Mouse (Mus musculus) heart, embryonic 13.5 days (tissue): Measurements from ENCODE around the gene Prkn. TPM values are rescaled to one million over a fixed set of nuclear protein-coding genes. Genes with fewer than 3 reads are reported as not detected.

Experiments used
- ATAC-seq: fragments of 200-750 bp; cut with Nextera tagmentation; 2 replicates; pipeline ENCODE4 v1.8.0; 2017; ENCODE audit warnings: moderate TSS enrichment; ENCODE audit not compliant: insufficient number of reproducible peaks, low FRiP score, low TSS enrichment; ENCODE audit errors: extremely low read depth
- H3K27ac ChIP-seq: fragments of 300-500 bp; sonication (generic); replicated peaks from 2 replicates; pipeline ENCODE4 v1.5.1; 2015; ENCODE audit warnings: moderate library complexity, mild to moderate bottlenecking, inconsistent platforms
- H3K27me3 ChIP-seq: fragments of 300-500 bp; sonication (generic); replicated peaks from 2 replicates; pipeline ENCODE4 v1.6.1; 2015; ENCODE audit warnings: mild to moderate bottlenecking, inconsistent platforms
- H3K36me3 ChIP-seq: fragments of 300-500 bp; sonication (generic); 2 replicates; pipeline ENCODE4 v1.6.1; 2015; ENCODE audit warnings: mild to moderate bottlenecking, inconsistent platforms
- H3K4me1 ChIP-seq: fragments of 300-500 bp; sonication (generic); 2 replicates; pipeline ENCODE4 v1.6.1; 2015; ENCODE audit warnings: inconsistent platforms
- H3K4me2 ChIP-seq: fragments of 300-500 bp; sonication (generic); 2 replicates; pipeline ENCODE4 v1.6.1; 2015; ENCODE audit warnings: inconsistent platforms, mild to moderate bottlenecking, moderate library complexity
- H3K4me3 ChIP-seq: fragments of 300-500 bp; sonication (generic); 2 replicates; pipeline ENCODE4 v1.5.1; 2015; ENCODE audit warnings: moderate library complexity, mild to moderate bottlenecking, inconsistent platforms
- H3K9ac ChIP-seq: fragments of 300-500 bp; sonication (generic); 2 replicates; pipeline ENCODE4 v1.6.1; 2015; ENCODE audit warnings: inconsistent platforms, mild to moderate bottlenecking, moderate library complexity
- H3K9me3 ChIP-seq: fragments of 300-500 bp; sonication (generic); 2 replicates; pipeline ENCODE4 v1.6.1; 2016; ENCODE audit warnings: inconsistent platforms
- WGBS: fragments of 180-500 bp; shearing (Covaris S2); methylation state at CpG from one replicate; pipeline ENCODE4 v1.1.7; 2015; ENCODE audit warnings: mixed read lengths; 5-methylcytosine and 5-hydroxymethylcytosine counted together
- polyA plus RNA-seq: library from polyadenylated mRNA; unstranded; fragments of >200 nt; fragmentation: Nextera tagmentation; extraction: Ambion mirVana; gene quantifications from 2 replicates; pipeline ENCODE4 v1.2.1, GENCODE M21; 2015

Gene Prkn
- polyA plus RNA-seq, 1 experiment from 2014 or later, result 1.8 TPM

DNA sequence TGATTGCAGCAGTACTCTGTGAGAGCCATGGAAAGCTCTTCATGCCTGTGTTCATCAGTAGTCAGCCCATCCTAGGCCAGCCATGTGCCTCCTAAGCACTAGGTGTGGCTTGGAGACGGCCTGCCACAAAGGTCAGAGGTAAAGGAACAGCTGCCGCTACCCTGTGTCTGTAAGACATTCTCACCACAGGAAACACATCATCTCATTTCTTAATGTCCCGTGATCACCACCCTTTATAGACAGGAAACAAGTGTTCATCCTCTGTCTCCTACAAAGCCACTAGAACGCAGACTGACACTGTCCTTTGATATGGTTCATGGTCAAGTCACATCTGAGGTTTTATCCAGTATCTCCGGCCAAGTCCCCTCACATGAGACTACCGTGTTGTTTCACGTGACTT, 698.6 kb downstream of the Prkn start:
- Histone ChIP-seq H3K27ac (no peak overlapping the region), H3K4me1 (no peaks in the 10 kb centered on the region), H3K9me3 (no peaks in the 10 kb centered on the region), H3K4me3 (no peak overlapping the region), H3K27me3 (no peaks in the 10 kb centered on the region), H3K36me3 (no peaks in the 10 kb centered on the region), H3K9ac (no peak overlapping the region), H3K4me2 (no peak overlapping the region)
- ATAC-seq, result no peak
- WGBS, result 83% methylated on average over 7 of the region's 7 CpGs

DNA sequence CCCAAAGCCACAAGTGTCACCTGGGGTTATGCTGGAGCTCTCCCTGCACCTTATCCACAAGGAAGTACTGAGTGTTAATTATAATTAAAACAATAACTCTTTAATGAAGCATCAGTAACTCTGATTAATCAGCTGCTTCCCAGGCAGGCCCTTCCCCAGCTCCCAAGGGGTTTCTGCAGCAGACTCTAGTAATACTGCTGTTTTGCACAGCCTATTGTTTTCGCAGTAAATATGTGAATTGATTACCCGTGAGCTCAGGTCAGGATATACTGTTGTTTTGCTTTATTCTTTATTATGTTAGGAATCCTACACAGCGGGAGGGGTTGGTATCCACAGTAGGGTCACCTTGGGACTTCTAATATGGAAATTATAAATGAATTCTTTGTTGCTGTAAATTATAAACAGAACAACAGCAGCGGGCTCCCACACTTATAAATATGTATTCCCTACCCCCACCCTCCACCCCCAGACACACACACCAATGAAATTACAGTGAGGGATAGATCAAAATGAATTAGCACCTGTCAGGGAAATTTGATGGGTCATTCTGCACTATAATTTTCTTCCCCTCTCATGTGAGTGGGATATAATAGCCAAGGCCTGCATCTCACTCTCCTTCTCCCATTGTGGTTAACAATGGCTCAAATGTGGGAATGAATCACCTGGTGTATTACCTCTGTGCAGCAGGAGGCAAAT, 701.9 kb downstream of the Prkn start:
- no peaks in the 10 kb centered on the region for H3K27me3 ChIP-seq
- 69% methylated on average over 4 of the region's 4 CpGs for WGBS
- no peaks in the 10 kb centered on the region for H3K9me3 ChIP-seq
- no peak overlapping the region for H3K4me2 ChIP-seq
- H3K4me1 ChIP-seq, result no peaks in the 10 kb centered on the region
- no peak overlapping the region for H3K27ac ChIP-seq
- no peak overlapping the region for H3K4me3 ChIP-seq
- no peak overlapping the region for H3K9ac ChIP-seq
- no peak for ATAC-seq
- H3K36me3 ChIP-seq, result no peaks in the 10 kb centered on the region

DNA sequence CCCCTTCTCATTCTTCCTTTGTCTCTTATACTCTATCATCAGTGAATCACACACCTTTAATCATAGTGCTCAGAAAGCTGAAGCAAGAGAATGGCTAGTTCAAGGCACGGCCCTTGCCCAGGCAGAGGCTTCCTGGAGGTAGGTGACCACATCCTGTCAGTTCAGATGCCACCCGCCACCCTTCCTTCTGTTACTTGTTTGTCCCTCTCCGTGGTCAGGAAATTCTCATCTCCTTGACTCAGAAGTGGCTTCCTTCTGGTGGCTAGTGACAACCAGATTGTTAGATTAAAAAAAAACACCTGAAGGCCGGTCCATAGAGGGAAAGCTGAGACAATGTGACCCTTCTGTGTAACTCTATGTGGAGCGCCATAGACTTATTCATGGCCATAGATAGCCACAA, 710.4 kb downstream of the Prkn start:
- Histone ChIP-seq H3K27ac (no peak overlapping the region), H3K4me1 (no peaks in the 10 kb centered on the region), H3K9ac (no peak overlapping the region), H3K36me3 (no peaks in the 10 kb centered on the region), H3K4me2 (no peak overlapping the region), H3K27me3 (no peaks in the 10 kb centered on the region), H3K4me3 (no peak overlapping the region), H3K9me3 (no peaks in the 10 kb centered on the region)
- ATAC-seq, result no peak
- 69% methylated on average over 5 of the region's 5 CpGs for whole genome bisulfite sequencing

DNA sequence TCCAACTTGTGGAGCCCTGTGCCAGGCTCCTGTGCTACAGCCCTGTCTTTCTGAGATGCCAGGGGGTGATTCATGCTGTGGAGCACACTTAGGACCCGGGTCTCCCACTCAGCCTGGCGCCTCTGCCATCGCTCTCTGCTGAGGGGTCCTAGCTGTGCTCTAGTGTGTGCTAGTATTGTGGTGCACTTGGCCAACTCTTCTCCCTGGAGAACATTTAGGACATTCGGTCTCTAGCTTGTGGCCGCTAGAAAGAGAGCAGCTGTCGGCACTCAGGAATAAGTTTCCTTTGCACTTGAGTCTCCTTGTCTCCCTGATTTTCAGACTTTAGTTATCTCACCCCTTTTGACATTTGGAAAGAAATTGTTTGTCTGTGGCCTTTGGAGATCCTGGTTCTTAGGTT, 725.5 kb downstream of the Prkn start:
- Histone ChIP-seq H3K4me1 (no peaks in the 10 kb centered on the region), H3K9me3 (no peaks in the 10 kb centered on the region), H3K9ac (no peak overlapping the region), H3K4me2 (no peak overlapping the region), H3K36me3 (no peaks in the 10 kb centered on the region), H3K27ac (no peak overlapping the region), H3K4me3 (no peak overlapping the region), H3K27me3 (no peaks in the 10 kb centered on the region)
- ATAC-seq, result no peak
- WGBS, result 64% methylated on average over 6 of the region's 6 CpGs

DNA sequence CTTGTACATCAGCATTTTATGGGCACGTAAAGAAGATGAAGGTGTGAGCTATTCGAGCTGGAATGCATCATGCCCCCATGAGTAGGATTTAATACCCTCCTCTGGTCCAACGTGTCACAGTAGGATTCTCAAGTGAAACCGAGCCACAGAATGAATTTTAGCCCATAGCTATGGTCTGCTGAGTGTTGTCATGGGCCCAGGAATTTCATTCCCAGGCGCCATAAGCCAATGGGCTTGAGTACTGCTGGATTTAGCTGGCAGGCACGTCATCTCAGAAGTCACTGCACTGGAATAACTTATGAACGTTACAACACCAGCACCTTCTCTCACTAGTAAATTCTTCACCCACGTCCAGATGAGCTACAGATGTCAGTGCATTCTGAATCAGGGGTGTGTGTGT, 730.2 kb downstream of the Prkn start:
- no peaks in the 10 kb centered on the region for H3K27me3 ChIP-seq
- ATAC-seq, result no peak
- WGBS, result 64% methylated on average over 8 of the region's 8 CpGs
- H3K4me2 ChIP-seq, result no peak overlapping the region
- no peaks in the 10 kb centered on the region for H3K4me1 ChIP-seq
- no peaks in the 10 kb centered on the region for H3K36me3 ChIP-seq
- H3K9me3 ChIP-seq, result no peaks in the 10 kb centered on the region
- H3K4me3 ChIP-seq, result no peak overlapping the region
- H3K27ac ChIP-seq, result no peak overlapping the region
- H3K9ac ChIP-seq, result no peak overlapping the region

DNA sequence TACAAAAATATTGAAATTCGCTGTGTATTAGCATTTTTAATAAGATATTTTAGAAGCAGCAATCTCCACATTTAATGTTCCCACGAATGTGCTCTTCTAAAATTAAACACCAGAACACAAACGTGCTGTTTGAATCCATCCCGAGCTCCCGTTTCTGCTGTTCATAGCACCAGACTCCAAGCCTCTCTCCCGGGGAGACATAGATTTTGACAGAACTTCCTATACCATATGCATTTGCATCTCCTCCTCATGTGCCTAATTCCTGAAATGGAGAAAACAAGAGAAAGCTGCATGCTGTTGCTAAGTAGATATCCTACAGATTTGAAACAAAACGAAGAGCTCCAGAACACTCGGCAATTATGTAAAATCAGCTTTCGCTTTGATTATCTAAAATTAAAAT, 733.5 kb downstream of the Prkn start:
- Histone ChIP-seq H3K36me3 (no peaks in the 10 kb centered on the region), H3K4me1 (no peaks in the 10 kb centered on the region), H3K9me3 (no peaks in the 10 kb centered on the region), H3K4me3 (no peak overlapping the region), H3K27me3 (no peaks in the 10 kb centered on the region), H3K9ac (no peak overlapping the region), H3K4me2 (no peak overlapping the region), H3K27ac (no peak overlapping the region)
- WGBS, result 79% methylated on average over 9 of the region's 9 CpGs
- ATAC-seq, result no peak

DNA sequence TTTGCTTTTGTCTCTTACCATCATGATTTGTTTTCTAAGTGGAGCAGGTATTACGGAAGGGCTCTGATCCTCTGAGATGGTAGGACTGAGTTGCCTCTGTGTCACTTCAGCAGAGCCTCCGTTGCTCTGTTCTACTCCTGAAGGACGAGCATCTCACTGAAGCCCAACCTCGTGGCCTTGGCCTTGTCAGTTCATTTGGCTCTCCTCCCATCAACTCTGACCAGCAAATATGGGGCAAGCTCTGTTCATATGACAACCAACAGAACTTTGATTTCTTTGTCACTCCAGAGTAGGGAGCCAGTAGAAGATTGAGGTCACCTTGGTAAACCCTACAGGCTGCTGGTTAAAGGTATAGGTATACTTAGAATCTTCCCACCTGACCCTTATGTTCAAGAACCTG, 745.3 kb downstream of the Prkn start:
- H3K4me3 ChIP-seq, result no peak overlapping the region
- 74% methylated on average over 4 of the region's 4 CpGs for WGBS
- no peaks in the 10 kb centered on the region for H3K36me3 ChIP-seq
- H3K27ac ChIP-seq, result no peak overlapping the region
- H3K9ac ChIP-seq, result no peak overlapping the region
- no peaks in the 10 kb centered on the region; the same call in 1 of the 2 replicates for H3K27me3 ChIP-seq
- H3K4me2 ChIP-seq, result no peak overlapping the region
- no peaks in the 10 kb centered on the region for H3K4me1 ChIP-seq
- H3K9me3 ChIP-seq, result no peaks in the 10 kb centered on the region
- no peak for ATAC-seq

DNA sequence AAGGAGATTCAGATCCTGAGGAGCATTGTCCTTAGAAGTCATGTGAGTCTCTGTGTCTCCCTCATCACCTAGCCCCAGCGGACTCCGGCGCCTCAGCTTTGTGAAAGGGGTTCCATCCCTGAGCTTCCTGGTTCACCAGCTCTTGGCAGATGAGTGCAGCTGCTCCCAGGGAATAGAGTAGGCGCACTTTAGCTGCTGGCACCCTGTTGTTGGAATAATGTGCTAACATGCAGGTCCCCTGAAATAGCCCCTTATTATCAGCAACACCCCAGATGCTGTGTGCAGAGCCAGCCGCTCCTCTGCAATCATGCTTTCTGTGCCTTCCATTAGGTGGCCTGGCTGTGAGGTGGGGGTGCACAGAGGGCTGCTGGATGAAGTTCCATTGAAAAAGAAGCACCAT, 767.7 kb downstream of the Prkn start:
- H3K4me1 ChIP-seq, result peaks cover under 1% of the 10 kb centered on the region; the same call in 1 of the 2 replicates

DNA sequence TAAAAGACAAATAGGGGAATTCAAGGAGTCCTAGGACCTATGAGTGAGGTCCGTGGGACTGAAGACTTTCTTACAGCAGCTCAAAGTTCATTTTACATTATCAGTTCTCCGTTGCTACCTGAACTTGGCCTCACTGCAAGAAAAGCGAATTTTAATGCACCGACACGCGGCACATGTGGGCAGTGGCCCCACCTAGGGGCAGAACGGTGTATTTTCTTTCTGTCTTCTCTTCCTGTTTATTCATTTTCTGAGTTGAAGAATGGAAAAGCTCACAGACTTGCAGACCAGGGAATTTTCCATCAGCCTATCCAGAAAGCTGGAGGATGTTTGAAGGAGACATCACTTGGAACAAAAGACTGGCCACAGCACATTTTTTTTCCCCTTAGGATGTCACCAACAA, 771.3 kb downstream of the Prkn start:
- H3K4me2 ChIP-seq, result no peak overlapping the region
- H3K27ac ChIP-seq, result no peak overlapping the region
- no peak for ATAC-seq
- peaks cover 5% of the 10 kb centered on the region; the same call in 1 of the 2 replicates for H3K4me1 ChIP-seq
- no peaks in the 10 kb centered on the region for H3K9me3 ChIP-seq
- H3K9ac ChIP-seq, result no peak overlapping the region
- 13% methylated on average over 7 of the region's 7 CpGs for WGBS
- no peaks in the 10 kb centered on the region for H3K36me3 ChIP-seq
- no peak overlapping the region for H3K4me3 ChIP-seq
- H3K27me3 ChIP-seq, result peaks cover 26% of the 10 kb centered on the region

More for the DNA sequence above, 767.7 kb downstream of the Prkn start:
- Histone ChIP-seq H3K36me3 (no peaks in the 10 kb centered on the region), H3K9ac (no peak overlapping the region), H3K27me3 (peaks cover 21% of the 10 kb centered on the region), H3K4me2 (no peak overlapping the region), H3K27ac (no peak overlapping the region), H3K4me3 (no peak overlapping the region), H3K9me3 (peaks cover 4% of the 10 kb centered on the region; the same call in 1 of the 2 replicates)
- ATAC-seq, result no peak
- WGBS, result 88% methylated on average over 5 of the region's 5 CpGs

DNA sequence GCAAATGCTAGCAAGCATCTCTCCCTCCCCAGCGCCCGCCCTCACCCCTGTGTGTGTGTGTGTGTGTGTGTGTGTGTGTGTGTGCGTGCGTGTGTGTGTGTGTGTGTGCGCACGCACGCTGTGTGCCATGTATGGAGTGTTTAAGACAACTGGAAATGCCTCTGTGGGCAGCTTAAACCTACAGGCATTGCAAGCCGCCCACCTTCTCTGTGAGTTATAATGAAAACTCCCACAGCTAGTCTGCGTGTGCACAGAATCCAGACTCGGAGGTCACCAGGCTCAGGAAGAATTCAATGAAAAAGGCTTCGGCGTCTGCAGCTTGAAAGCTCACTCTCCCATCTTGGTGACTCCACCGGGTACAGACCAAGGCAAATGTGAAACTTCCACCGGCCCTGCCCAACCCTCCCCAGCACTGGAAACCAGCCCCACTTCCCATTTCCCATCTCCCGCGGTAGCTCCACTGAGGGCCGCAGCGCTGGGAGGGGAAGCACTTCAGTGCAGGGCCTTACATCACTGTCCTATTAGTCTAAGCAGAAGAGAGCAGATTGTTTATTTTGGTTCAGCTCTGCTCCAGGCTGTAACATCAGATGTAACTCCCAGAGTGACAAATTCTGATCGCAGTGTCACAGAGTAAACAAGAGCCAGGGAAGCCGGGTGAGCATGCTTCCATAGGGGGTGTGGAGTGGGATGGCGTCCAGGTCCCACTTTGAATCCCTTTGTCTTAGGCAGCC, 772.8 kb downstream of the Prkn start:
- H3K36me3 ChIP-seq, result no peaks in the 10 kb centered on the region
- peaks cover 26% of the 10 kb centered on the region for H3K27me3 ChIP-seq
- no peak overlapping the region for H3K27ac ChIP-seq
- peak overlapping the region; percentile 25; the same call in 1 of the 2 replicates for H3K4me2 ChIP-seq
- no peaks in the 10 kb centered on the region for H3K9me3 ChIP-seq
- H3K4me1 ChIP-seq, result peaks cover 5% of the 10 kb centered on the region; the same call in 1 of the 2 replicates
- no peak overlapping the region for H3K4me3 ChIP-seq
- WGBS, result 47% methylated on average over 21 of the region's 21 CpGs
- no peak for ATAC-seq
- H3K9ac ChIP-seq, result 0 out of 2 replicates have a peak overlapping the region, but pooled peaks have one; percentile 33

DNA sequence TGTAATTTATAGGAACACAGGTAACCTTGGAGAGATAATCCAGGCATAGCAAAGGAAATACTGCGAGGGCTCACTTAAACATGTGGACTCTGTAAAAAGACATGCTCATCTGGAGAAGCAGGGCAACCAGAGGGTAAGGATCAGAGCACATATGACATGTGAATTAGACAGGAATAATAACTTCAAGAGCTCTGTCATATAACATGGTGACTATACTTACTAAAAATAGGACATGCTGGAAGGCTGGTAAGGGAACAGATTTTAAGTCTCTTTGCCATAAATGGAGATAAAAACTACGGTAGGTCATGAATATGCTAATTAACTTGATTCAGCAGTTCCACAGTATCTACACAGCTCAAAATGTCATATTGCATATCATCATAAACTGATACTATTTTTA, 777.4 kb downstream of the Prkn start:
- H3K27ac ChIP-seq, result no peak overlapping the region
- no peaks in the 10 kb centered on the region for H3K9me3 ChIP-seq
- H3K4me3 ChIP-seq, result no peak overlapping the region
- 64% methylated on average over 2 of the region's 2 CpGs for WGBS
- no peak overlapping the region for H3K9ac ChIP-seq
- no peak overlapping the region for H3K4me2 ChIP-seq
- H3K4me1 ChIP-seq, result peaks cover 10% of the 10 kb centered on the region; the same call in 1 of the 2 replicates
- no peak for ATAC-seq
- peaks cover 7% of the 10 kb centered on the region; the same call in 1 of the 2 replicates for H3K27me3 ChIP-seq
- no peaks in the 10 kb centered on the region for H3K36me3 ChIP-seq
